Comparison of ENCODE assay signal across 27 mouse cellular contexts in the genomic region with DNA sequence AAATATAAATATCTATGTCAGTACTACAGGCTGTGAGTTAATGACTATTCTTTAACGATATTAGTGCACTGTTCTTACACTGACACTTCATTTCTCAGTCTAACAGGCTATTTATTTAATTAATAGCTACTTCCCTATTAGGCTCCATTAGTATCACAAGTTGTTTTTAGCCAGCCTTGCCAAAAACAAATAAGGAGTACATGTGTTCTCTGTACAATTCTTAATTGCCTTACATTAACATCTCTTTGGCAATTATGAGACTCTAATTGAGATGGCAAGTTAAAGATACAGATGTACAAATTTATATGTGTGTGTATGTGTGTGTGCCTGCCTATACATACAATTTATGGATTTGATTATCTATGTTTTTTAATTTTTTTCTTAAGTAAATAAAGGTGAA.
"Had no signal": no experiment of that assay in that cellular context is flagged by ENCODE, and none has a peak within 500 bp of the region (broad histone marks: within the 10 kb centered on the region; RNA-seq: fewer than 3 reads in every experiment).

No protein-coding gene starts in this region.

- H3K27me3 ChIP-seq: heart, embryonic 13.5 days; heart, embryonic 15.5 days; hindbrain, embryonic 13.5 days; hindbrain, embryonic 15.5 days; kidney, embryonic 15.5 days; limb, embryonic 13.5 days; limb, embryonic 15.5 days; liver, embryonic 12.5 days had no signal

- H3K36me3 ChIP-seq: heart, embryonic 13.5 days; heart, embryonic 15.5 days; hindbrain, embryonic 13.5 days; hindbrain, embryonic 15.5 days; kidney, embryonic 15.5 days; limb, embryonic 13.5 days; limb, embryonic 15.5 days; liver, embryonic 12.5 days had no signal

- H3K27ac ChIP-seq: heart, adult 2 months; heart, embryonic 13.5 days; heart, embryonic 15.5 days; hindbrain, embryonic 13.5 days; hindbrain, embryonic 15.5 days; hindbrain, postnatal 0 days; kidney, embryonic 15.5 days; kidney, postnatal 0 days; limb, embryonic 13.5 days; limb, embryonic 15.5 days; liver, embryonic 12.5 days; liver, embryonic 14.5 days had no signal

- ATAC-seq: hindbrain, postnatal 0 days; intestine, embryonic 16.5 days; liver, embryonic 12.5 days had no signal

- H3K9ac ChIP-seq: heart, embryonic 13.5 days; heart, embryonic 15.5 days; hindbrain, embryonic 13.5 days; hindbrain, embryonic 15.5 days; kidney, embryonic 15.5 days; limb, embryonic 13.5 days; limb, embryonic 15.5 days; liver, embryonic 12.5 days; liver, embryonic 14.5 days had no signal

- H3K4me3 ChIP-seq: heart, adult 2 months; heart, embryonic 13.5 days; heart, embryonic 15.5 days; hindbrain, embryonic 13.5 days; hindbrain, embryonic 15.5 days; kidney, embryonic 15.5 days; limb, embryonic 13.5 days; limb, embryonic 15.5 days; liver, embryonic 12.5 days had no signal

- H3K4me2 ChIP-seq: heart, embryonic 11.5 days; heart, embryonic 13.5 days; heart, embryonic 15.5 days; hindbrain, embryonic 13.5 days; hindbrain, embryonic 15.5 days; kidney, embryonic 15.5 days; limb, embryonic 13.5 days; limb, embryonic 15.5 days; liver, embryonic 12.5 days had no signal

- H3K4me1 ChIP-seq: heart, embryonic 13.5 days; heart, embryonic 15.5 days; hindbrain, embryonic 13.5 days; hindbrain, embryonic 15.5 days; limb, embryonic 13.5 days; limb, embryonic 15.5 days; liver, embryonic 12.5 days had no signal

- DNase-seq: gastrocnemius, postnatal 14 days; gastrocnemius, postnatal 36 days; heart, adult 11 months; heart, adult 2 months; heart, postnatal 14 days; heart, postnatal 36 days; kidney, adult 11 months; kidney, adult 2 months; kidney, adult 9 months; kidney, postnatal 14 days; kidney, postnatal 36 days; layer of hippocampus, adult 9-11 months; layer of hippocampus, postnatal 36 days; left cerebral cortex, postnatal 4 days had no signal

- H3K9me3 ChIP-seq: heart, embryonic 13.5 days; heart, embryonic 15.5 days; hindbrain, embryonic 13.5 days; hindbrain, embryonic 15.5 days; kidney, embryonic 15.5 days; limb, embryonic 13.5 days; limb, embryonic 15.5 days; liver, embryonic 12.5 days had no signal
